Mouse (Mus musculus) erythroblast, embryonic 14.5 days (primary cell): ENCODE measurements around the gene Bin2.
"Not testable (repeated sequence)": the region's sequence is repeated elsewhere in the genome, so short reads cannot be mapped to it uniquely, and the experiment has no call there.

Experiments
- GATA1 ChIP-seq: IDR thresholded peaks from 2 replicates; pipeline ENCODE4 v1.6.1; 2012; ENCODE audit warnings: low read length, inconsistent platforms, mixed read lengths
- TAL1 ChIP-seq: IDR thresholded peaks from 3 replicates; pipeline ENCODE4 v1.6.1; 2012; ENCODE audit warnings: low read length, inconsistent platforms, mixed read lengths

DNA sequence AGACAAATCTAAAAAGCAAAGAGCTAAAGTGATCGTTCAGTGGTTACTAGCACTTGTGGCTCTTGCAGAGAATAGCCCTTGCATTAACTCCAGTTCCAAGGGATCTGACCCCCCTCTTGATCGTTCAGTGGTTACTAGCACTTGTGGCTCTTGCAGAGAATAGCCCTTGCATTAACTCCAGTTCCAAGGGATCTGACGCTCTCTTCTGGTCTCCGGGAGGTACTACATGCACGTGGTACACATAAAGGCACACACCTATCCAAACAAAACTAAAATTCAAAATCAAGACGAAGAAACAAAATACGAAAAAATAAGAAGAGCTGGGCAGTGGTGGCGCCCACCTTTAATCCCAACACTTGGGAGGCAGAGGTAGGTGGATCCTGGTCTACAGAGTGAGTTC lies 62.7 kb downstream of the Bin2 start:
- not testable (repeated sequence) for TF ChIP-seq TAL1, GATA1
